Comparison of ENCODE assay signal across 27 mouse cellular contexts in the genomic region with DNA sequence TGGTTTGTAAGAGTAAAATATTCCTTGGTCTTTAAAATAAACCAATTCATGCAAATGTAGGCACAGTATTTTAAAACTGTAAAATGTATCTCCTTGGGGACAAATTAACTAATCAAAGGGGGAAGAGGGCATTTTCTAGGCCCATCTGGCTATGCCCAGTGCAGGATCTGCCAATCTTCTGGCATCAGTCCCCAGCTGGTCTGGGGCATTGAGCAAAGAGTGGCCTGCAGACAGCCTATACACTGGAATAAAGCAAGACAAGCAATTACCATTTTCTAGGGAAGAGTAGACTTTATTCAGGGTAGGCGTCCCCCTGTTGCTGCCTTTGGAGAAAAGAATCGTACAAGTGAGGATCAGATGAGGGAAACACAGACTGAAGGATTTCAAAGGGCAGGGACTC. TPM values are rescaled to one million over a fixed set of nuclear protein-coding genes. Genes with fewer than 3 reads are reported as not detected.
"Had no signal": no experiment of that assay in that cellular context is flagged by ENCODE, and none has a peak within 500 bp of the region (broad histone marks: within the 10 kb centered on the region; RNA-seq: fewer than 3 reads in every experiment).

No protein-coding gene starts in this region.

- H3K4me3 ChIP-seq: liver, embryonic 13.5 days; midbrain, embryonic 12.5 days; myocyte; neural tube, embryonic 13.5 days had no signal

- H3K9me3 ChIP-seq: liver, embryonic 13.5 days; midbrain, embryonic 12.5 days; neural tube, embryonic 13.5 days had no signal

- H3K27ac ChIP-seq: liver, embryonic 13.5 days; midbrain, embryonic 12.5 days; neural tube, embryonic 13.5 days had no signal

- H3K4me2 ChIP-seq: liver, embryonic 13.5 days; midbrain, embryonic 12.5 days; neural tube, embryonic 13.5 days had no signal

- ATAC-seq: midbrain, embryonic 16.5 days had no signal

- H3K9ac ChIP-seq: liver, embryonic 13.5 days; midbrain, embryonic 12.5 days; neural tube, embryonic 13.5 days had no signal

- H3K27me3 ChIP-seq: liver, embryonic 13.5 days had no signal

- H3K36me3 ChIP-seq: liver, embryonic 13.5 days; midbrain, embryonic 12.5 days; neural tube, embryonic 13.5 days had no signal

- DNase-seq: kidney, adult 9 months; kidney, postnatal 14 days; kidney, postnatal 4 days; liver, embryonic 13.5 days; lung, adult 2 months; lung, postnatal 14 days; lung, postnatal 4 days; retina, postnatal 1 day; thymus, adult 18-20 months; thymus, postnatal 36 days had no signal

- H3K4me1 ChIP-seq: liver, embryonic 13.5 days had no signal

RNA-seq across cellular contexts. Expression of gene Vax1, which starts 40.2 kb away (rescaled TPM):
- total RNA-seq: liver, adult 2 months; megakaryocyte progenitor cell, adult 5-6 weeks; megakaryocyte-erythroid progenitor cell, adult 5-6 weeks; monocyte, adult 5-6 weeks; neutrophil, adult 5-6 weeks had no signal
- polyA plus RNA-seq: kidney, embryonic 16.5 days; limb, embryonic 11.5 days; liver, adult 2 months; liver, embryonic 13.5 days; liver, embryonic 16.5 days; lung, adult 2 months; lung, embryonic 16.5 days; myocyte; neural tube, embryonic 13.5 days; small intestine, adult 2 months; spleen, adult 2 months; stomach, embryonic 16.5 days; urinary bladder, adult 2 months had no signal
